Mouse (Mus musculus) heart, adult 2 months (tissue): Measurements from ENCODE around the gene Nubp1. TPM values are rescaled to one million over a fixed set of nuclear protein-coding genes. Genes with fewer than 3 reads are reported as not detected.

Experiments used
- DNase-seq, 2 experiments: peaks; one replicate each; pipeline ENCODE4 v3.0.0; 2021
- H3K27ac ChIP-seq: fragments of 200-600 bp; 2 replicates; pipeline ENCODE4 v1.8.1; 2022
- H3K27me3 ChIP-seq: fragments of 200-500 bp; 2 replicates; pipeline ENCODE4 v1.6.1; 2012; ENCODE audit warnings: mild to moderate bottlenecking, low read length, inconsistent platforms, mixed read lengths; ENCODE audit not compliant: control insufficient read depth, insufficient read depth
- H3K36me3 ChIP-seq: fragments of 200-500 bp; 2 replicates; pipeline ENCODE4 v1.6.1; 2012; ENCODE audit warnings: low read length, inconsistent platforms; ENCODE audit not compliant: control insufficient read depth, insufficient read depth
- H3K4me1 ChIP-seq: fragments of 200-500 bp; 2 replicates; pipeline ENCODE4 v1.6.1; 2011; ENCODE audit warnings: low read length; ENCODE audit not compliant: control insufficient read depth, insufficient read depth
- H3K4me3 ChIP-seq: fragments of 200-600 bp; 2 replicates; pipeline ENCODE4 v1.8.1; 2022
- H3K79me2 ChIP-seq: fragments of 200-500 bp; replicated peaks from 2 replicates; pipeline ENCODE4 v1.6.1; 2012; ENCODE audit warnings: mild to moderate bottlenecking, inconsistent platforms, low read length, moderate library complexity, mixed read lengths; ENCODE audit not compliant: control insufficient read depth, insufficient read depth
- H3K9ac ChIP-seq: fragments of 200-500 bp; 2 replicates; pipeline ENCODE4 v1.6.1; 2012; ENCODE audit warnings: low read depth, mild to moderate bottlenecking, control low read depth, inconsistent platforms, low read length, mixed read lengths
- CTCF ChIP-seq: fragments of 200-600 bp; IDR thresholded peaks from 2 replicates; pipeline ENCODE4 v1.8.1; 2022; ENCODE audit warnings: antibody characterized with exemption, mild to moderate bottlenecking, moderate library complexity
- EP300 ChIP-seq: fragments of 200-500 bp; IDR thresholded peaks from 2 replicates; pipeline ENCODE4 v1.6.1; 2011; ENCODE audit warnings: low read depth, low read length, control low read depth; ENCODE audit not compliant: insufficient read depth
- POLR2A ChIP-seq: fragments of 200-500 bp; IDR thresholded peaks from 2 replicates; pipeline ENCODE4 v1.6.1; 2011; ENCODE audit warnings: mild to moderate bottlenecking, low read depth, low read length, control low read depth; ENCODE audit not compliant: insufficient read depth
- WGBS: fragments of 180-500 bp; shearing (Covaris S2); methylation state at CpG from one replicate; pipeline ENCODE4 v1.1.7; 2018; 5-methylcytosine and 5-hydroxymethylcytosine counted together
- intact Hi-C: fragments of 180-260 bp; cut with DNase I; formaldehyde crosslinking; loops from one replicate; pipeline ENCODE4 v1.15.1; 2025
- polyA plus RNA-seq: library from polyadenylated mRNA; depleted of rRNA; stranded (reverse); fragments of >200 nt; gene quantifications from 2 replicates; pipeline ENCODE4 v1.2.3, GENCODE M21; 2012; rRNA removed
- total RNA-seq, 2 experiments: library from RNA; stranded (reverse); gene quantifications; 2 replicates each; pipeline ENCODE4 v1.2.3; 2021

The Nubp1 gene
- total and polyA plus RNA-seq, 3 experiments: 7.4 to 11.5 (median 7.9) TPM

DNA sequence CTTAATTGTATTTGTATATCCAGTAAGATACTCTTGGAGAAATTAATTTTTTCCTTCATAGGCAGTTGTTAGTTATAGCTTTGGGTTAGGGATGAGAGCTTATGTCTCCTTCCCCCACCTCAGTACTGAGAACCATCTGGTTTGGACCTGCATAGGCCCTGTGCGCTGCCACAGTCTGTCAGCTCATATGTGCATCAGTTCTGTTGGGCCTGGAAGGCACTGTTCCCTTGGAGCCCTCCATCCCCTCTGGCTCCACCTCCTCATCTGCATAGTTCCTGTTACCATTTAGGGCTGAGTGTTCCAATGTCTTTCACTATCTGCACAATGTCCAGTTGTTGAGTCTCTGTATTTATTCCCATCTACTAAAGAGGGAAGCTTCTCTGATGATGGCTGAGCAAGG lies 56.5 kb downstream of the Nubp1 start:
- Histone ChIP-seq H3K9ac (no peak overlapping the region), H3K36me3 (no peaks in the 10 kb centered on the region), H3K4me1 (no peaks in the 10 kb centered on the region), H3K4me3 (no peak overlapping the region), H3K79me2 (no peaks in the 10 kb centered on the region), H3K27ac (no peak overlapping the region), H3K27me3 (no peaks in the 10 kb centered on the region)
- 68% methylated on average over 1 of the region's 1 CpGs for WGBS
- intact Hi-C loops: no loop called here
- TF ChIP-seq EP300 (no peak), POLR2A (no peak), CTCF (no peak)
- DNase-seq: no peak

DNA sequence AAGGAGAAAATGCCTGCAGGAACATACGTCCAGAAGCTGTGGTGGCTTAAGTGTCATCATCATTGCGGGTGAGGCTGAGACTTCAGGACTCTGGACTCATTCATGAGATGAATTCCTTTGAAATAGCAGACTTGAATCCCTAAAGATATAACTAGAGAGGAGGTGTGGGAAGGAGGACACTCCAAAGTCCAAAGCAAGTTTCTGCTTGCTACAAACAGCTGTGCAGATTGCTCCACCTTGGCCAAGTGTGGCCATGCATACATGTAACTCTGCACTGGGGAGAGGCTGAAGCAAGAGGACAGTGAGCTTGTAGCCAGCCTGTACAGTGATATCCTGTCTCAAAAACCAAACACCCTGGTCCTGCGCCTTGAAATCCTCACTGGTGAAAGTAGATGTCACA lies 60.2 kb downstream of the Nubp1 start:
- no peak overlapping the region for H3K9ac ChIP-seq
- TF ChIP-seq EP300 (no peak), CTCF (no peak), POLR2A (no peak)
- WGBS: 93% methylated on average over 3 of the region's 3 CpGs
- intact Hi-C loops: no loop called here
- H3K27ac ChIP-seq: no peak overlapping the region
- H3K36me3 ChIP-seq: no peaks in the 10 kb centered on the region
- no peaks in the 10 kb centered on the region for H3K4me1 ChIP-seq
- no peaks in the 10 kb centered on the region for H3K27me3 ChIP-seq
- H3K79me2 ChIP-seq: no peaks in the 10 kb centered on the region
- no peak for DNase-seq
- no peak overlapping the region for H3K4me3 ChIP-seq

Other genes with a start within 250 kb of the Nubp1 start
- gene Rpl39l, start 241.7 kb upstream of the Nubp1 start, total RNA-seq: not detected
- 0.23 and 0.47 TPM in 2 replicates for gene Rpl39l, start 241.7 kb upstream of the Nubp1 start, polyA plus RNA-seq
- gene Atf7ip2, start 219.2 kb upstream of the Nubp1 start, total RNA-seq: not detected
- not detected in 2 replicates for gene Atf7ip2, start 219.2 kb upstream of the Nubp1 start, polyA plus RNA-seq
- 10 to 100 TPM; 33.6 to 34.1 TPM for gene Emp2, start 98.0 kb upstream of the Nubp1 start, total RNA-seq
- 49.9 and 75.4 TPM in 2 replicates for gene Emp2, start 98.0 kb upstream of the Nubp1 start, polyA plus RNA-seq
- gene Tekt5, start 16.5 kb upstream of the Nubp1 start, total RNA-seq: not detected
- gene Tekt5, start 16.5 kb upstream of the Nubp1 start, polyA plus RNA-seq: 0.12 and 0.18 TPM in 2 replicates
- under 1 TPM; 0.21 to 0.50 TPM for gene Tvp23a, start 35.4 kb downstream of the Nubp1 start, total RNA-seq
- 0.98 and 1.2 TPM in 2 replicates for gene Tvp23a, start 35.4 kb downstream of the Nubp1 start, polyA plus RNA-seq
- under 1 TPM; 0.41 to 0.50 TPM for gene Ciita, start 68.1 kb downstream of the Nubp1 start, total RNA-seq
- 1.0 and 2.0 TPM in 2 replicates for gene Ciita, start 68.1 kb downstream of the Nubp1 start, polyA plus RNA-seq
- 10 to 100 TPM; 32.1 to 41.1 TPM for gene Dexi, start 131.1 kb downstream of the Nubp1 start, total RNA-seq
- 56.8 and 65.5 TPM in 2 replicates for gene Dexi, start 131.1 kb downstream of the Nubp1 start, polyA plus RNA-seq
- 10 to 100 TPM; 55.4 to 57.5 TPM for gene Clec16a, start 133.4 kb downstream of the Nubp1 start, total RNA-seq
- 27.6 and 47.7 TPM in 2 replicates for gene Clec16a, start 133.4 kb downstream of the Nubp1 start, polyA plus RNA-seq